Mouse (Mus musculus): ENCODE measurements around the gene Cd22. TPM values are rescaled to one million over a fixed set of nuclear protein-coding genes. Genes with fewer than 3 reads are reported as not detected.
"Not testable (repeated sequence)": the region's sequence is repeated elsewhere in the genome, so short reads cannot be mapped to it uniquely, and the experiment has no call there.

Cd22 gene
- total RNA-seq, 1 experiment from 2014 or later: 45.5 TPM

DNA sequence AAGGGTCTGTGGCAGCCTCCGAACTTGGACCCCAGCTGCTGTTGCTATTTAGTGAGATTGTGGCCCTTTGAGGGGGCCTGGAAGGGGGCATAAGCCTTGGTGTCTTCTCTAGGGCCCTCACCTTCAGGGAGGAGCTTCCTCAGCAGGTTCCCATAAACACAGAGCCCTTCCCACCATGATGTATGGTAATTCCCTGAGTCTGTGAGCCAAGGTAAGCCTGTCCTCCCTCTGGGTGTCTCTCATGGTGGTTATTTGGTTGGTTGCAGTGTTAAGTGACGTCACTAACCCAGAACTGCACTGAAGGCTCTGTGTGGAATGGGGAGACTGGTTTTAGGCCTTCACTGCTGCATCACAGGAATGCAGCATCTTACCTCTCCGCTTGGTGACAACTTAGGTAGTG lies 50.7 kb downstream of the Cd22 start:
- no peak for ATAC-seq (replicated peaks; ENCODE audit: insufficient number of reproducible peaks, low FRiP score, low TSS enrichment, poor library complexity, severe bottlenecking)

DNA sequence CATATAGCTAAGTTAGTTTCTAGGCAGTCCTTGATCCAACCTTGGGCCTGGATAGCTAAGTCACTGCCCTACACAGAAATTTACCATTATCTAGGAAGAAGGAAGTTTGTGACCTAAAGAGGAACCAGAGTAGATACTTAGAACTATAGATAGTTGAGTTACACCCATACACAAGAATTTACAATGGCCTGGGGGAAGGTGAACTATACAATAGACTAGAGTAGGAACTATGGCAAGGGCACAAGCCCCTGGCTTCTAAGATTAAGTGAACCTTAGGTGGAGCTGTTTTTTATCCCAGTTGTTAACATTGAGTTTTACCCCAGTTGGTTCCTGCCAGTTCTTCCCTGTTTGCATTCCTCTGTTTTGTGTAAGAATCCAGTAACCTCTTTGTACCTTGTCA lies 51.3 kb downstream of the Cd22 start:
- ATAC-seq (replicated peaks; ENCODE audit: insufficient number of reproducible peaks, low FRiP score, low TSS enrichment, poor library complexity, severe bottlenecking): not testable (repeated sequence)

DNA sequence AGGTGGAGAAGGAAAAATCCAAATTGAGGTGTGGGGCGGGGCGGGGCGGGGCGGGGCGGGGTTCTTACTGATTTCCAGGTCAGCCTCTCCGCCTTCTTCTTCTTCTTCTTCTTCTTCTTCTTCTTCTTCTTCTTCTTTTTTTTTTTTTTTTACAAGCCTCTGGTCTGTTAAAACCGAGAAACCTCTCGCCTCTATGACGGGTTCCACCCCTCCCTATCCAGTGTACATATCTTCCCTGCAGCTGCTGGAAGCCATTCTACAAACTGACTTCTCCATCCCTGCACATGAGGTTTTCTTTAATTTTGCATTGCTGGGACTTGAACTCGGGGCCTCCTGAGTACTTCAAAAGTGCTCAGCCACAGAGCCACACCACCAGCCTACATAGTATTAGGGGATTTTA lies 53.5 kb downstream of the Cd22 start:
- no peak for ATAC-seq (replicated peaks; ENCODE audit: insufficient number of reproducible peaks, low FRiP score, low TSS enrichment, poor library complexity, severe bottlenecking)

DNA sequence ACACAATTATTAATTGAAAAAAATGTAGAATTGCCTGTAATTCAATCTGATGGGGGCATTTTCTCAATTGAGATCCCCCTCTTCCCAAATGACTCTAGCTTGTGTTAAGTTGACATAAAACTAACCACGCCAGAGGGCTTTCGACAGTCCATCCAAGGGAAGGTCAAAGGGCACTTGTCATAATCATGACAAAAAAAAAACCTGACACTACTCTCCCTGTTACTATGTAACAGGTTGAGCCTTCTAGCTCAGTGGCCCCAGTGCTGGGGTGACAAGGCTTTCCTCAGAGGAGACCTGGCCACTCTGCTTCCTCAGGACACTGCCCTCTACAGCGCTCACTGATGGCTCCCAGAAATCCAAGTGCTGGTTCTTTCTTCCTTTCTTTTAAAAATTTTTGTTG lies 55.8 kb downstream of the Cd22 start:
- no peak for ATAC-seq (replicated peaks; ENCODE audit: insufficient number of reproducible peaks, low FRiP score, low TSS enrichment, poor library complexity, severe bottlenecking)

DNA sequence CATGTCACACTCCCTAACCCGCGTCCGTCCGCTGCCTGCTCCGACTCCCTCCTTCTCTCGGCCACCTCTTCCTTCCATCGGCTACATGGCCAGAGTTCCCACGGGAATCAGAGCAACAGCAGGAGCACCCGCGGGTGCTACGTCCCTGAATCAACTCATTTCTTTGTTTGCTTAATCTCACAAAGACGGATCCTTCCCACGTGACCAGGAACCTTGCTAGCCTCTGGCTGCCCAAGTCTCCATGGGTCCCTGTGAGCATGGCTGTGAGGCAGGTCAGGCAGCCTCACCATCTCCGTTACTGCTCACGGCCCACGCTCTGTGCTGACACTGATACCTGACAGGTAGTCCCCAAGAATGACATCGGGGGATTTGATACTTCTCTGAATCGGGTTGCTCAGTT lies 56.5 kb downstream of the Cd22 start, which contains the start of gene Ffar2:
Gene Ffar2 (minus strand): TSS at position 101 of the 400 bp plus-strand sequence.
- ATAC-seq (replicated peaks; ENCODE audit: insufficient number of reproducible peaks, low FRiP score, low TSS enrichment, poor library complexity, severe bottlenecking): no peak

DNA sequence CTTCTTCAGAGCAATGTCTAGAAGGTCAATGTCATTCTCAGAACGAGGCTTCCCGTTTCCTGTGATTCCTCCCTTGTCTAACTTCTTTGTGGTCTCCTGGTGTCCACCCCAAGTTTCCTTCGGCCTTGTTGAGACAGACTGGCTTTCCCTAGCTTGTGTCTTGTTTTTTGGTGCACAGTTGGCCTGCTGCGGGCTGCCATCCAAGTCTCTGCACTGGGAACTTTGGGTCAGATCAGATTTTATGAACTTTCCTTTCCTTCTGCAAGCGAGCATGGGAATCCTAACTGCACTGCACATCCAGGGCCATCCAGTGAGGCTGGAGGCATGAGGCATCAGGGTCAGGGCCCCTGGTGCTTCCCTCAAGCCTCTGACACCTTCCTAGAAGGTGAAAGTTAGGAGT lies 58.6 kb downstream of the Cd22 start:
- no peak for ATAC-seq (replicated peaks; ENCODE audit: insufficient number of reproducible peaks, low FRiP score, low TSS enrichment, poor library complexity, severe bottlenecking)

DNA sequence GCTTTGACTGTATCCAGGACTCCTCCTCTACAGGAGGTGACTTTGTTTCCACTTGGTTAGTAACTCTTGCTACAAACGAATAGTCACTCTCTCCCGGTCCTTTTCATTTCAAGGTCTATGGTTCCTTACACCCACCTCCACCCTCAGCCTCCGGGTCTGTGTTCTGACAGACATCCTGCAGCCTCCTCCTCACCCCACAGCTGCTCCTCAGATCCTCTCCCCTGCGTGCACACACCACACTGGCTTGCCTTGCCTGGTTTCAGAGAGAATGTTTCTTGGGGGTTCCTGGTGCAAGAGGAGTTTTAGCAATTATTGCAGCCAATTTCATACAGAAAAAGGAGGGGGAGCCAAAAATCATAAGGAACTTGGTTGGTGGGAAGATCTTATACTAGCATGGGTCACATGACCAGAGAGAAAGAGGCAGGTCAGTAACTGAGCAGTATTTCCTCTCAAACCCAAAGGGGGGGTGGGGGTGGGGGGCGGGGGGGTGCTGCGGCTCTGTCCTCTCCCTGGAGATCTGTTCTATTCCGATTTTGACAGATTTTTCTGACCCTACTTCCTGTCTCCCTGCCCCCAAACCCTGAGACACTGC lies 59.2 kb downstream of the Cd22 start:
- no peak for ATAC-seq (replicated peaks; ENCODE audit: insufficient number of reproducible peaks, low FRiP score, low TSS enrichment, poor library complexity, severe bottlenecking)

DNA sequence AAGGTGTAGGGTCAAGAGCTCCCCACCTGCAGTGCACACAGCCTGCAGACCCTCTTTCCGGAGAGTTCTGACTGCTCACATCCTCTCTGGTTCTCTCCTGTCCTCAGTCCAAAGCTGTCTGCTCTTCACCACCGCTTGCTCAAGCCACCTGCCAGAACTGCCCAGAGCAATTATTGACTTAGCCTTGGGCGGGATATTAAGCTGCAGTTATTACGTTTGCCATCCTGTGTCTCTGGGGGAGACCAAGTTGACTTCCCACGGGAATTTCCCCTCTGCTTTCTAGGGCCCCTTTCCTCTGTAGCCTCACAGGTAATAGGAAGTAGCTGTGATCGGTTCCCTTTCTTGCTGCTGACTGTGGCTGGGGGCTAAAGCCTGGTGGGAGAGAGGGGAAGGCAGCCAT lies 60.0 kb downstream of the Cd22 start:
- no peak for ATAC-seq (replicated peaks; ENCODE audit: insufficient number of reproducible peaks, low FRiP score, low TSS enrichment, poor library complexity, severe bottlenecking)

Other genes starting within 250 kb of the Cd22 start
- gene Etv2, start 244.5 kb downstream of the Cd22 start, total RNA-seq (2017): not detected in 3 replicates
- 63.9 to 74.7 TPM (median 64.6 TPM) in 3 replicates for gene Rbm42, start 230.0 kb downstream of the Cd22 start, total RNA-seq (2017)
- gene Haus5, start 215.3 kb downstream of the Cd22 start, total RNA-seq (2017): 5.6 to 20.3 TPM (median 11.0 TPM) in 3 replicates
- not detected in 3 replicates for gene Pmis2, start 208.7 kb downstream of the Cd22 start, total RNA-seq (2017)
- gene 2200002J24Rik, start 181.4 kb downstream of the Cd22 start, total RNA-seq (2017): not detected in 3 replicates
- 0.75 TPM in 1 of 3 replicates, not detected in the others for gene Atp4a, start 168.1 kb downstream of the Cd22 start, total RNA-seq (2017)
- 14.0 to 17.1 TPM (median 17.0 TPM) in 3 replicates for gene Tmem147, start 150.8 kb downstream of the Cd22 start, total RNA-seq (2017)
- gene Gapdhs, start 136.7 kb downstream of the Cd22 start, total RNA-seq (2017): 0.85 to 1.9 TPM in 2 of 3 replicates, not detected in the other
- gene Sbsn, start 128.9 kb downstream of the Cd22 start, total RNA-seq (2017): 2.3 TPM in 1 of 3 replicates, not detected in the others
- not detected in 3 replicates for gene Dmkn, start 116.6 kb downstream of the Cd22 start, total RNA-seq (2017)
- not detected in 3 replicates for gene Krtdap, start 92.4 kb downstream of the Cd22 start, total RNA-seq (2017)
- 0.19 to 3.1 TPM (median 1.2 TPM) in 3 replicates for gene Ffar2, start 56.6 kb downstream of the Cd22 start, total RNA-seq (2017)
- gene Ffar3, start 24.2 kb downstream of the Cd22 start, total RNA-seq (2017): not detected in 3 replicates
- 0.10 to 1.5 TPM (median 0.32 TPM) in 3 replicates for gene Ffar1, start 18.8 kb downstream of the Cd22 start, total RNA-seq (2017)
- 2.5 to 6.9 TPM (median 3.5 TPM) in 3 replicates for gene Mag, start 34.5 kb upstream of the Cd22 start, total RNA-seq (2017)
- not detected in 3 replicates for gene Hamp2, start 44.3 kb upstream of the Cd22 start, total RNA-seq (2017)
- not detected in 3 replicates for gene Hamp, start 63.7 kb upstream of the Cd22 start, total RNA-seq (2017)
- 126 to 170 TPM (median 139 TPM) in 3 replicates for gene Usf2, start 76.5 kb upstream of the Cd22 start, total RNA-seq (2017)
- 2.2 to 5.1 TPM (median 2.9 TPM) in 3 replicates for gene Lsr, start 93.1 kb upstream of the Cd22 start, total RNA-seq (2017)
- gene Fam187b, start 93.4 kb upstream of the Cd22 start, total RNA-seq (2017): 1.3 TPM in 1 of 3 replicates, not detected in the others
- 930 to 1,250 TPM (median 1,146 TPM) in 3 replicates for gene Fxyd5, start 162.1 kb upstream of the Cd22 start, total RNA-seq (2017)
- gene Fxyd7, start 171.1 kb upstream of the Cd22 start, total RNA-seq (2017): not detected in 3 replicates
- gene Fxyd1, start 176.9 kb upstream of the Cd22 start, total RNA-seq (2017): not detected in 3 replicates
- gene Lgi4, start 179.0 kb upstream of the Cd22 start, total RNA-seq (2017): 0.21 to 0.49 TPM (median 0.38 TPM) in 3 replicates
- 0.29 TPM in 1 of 3 replicates, not detected in the others for gene Fxyd3, start 196.4 kb upstream of the Cd22 start, total RNA-seq (2017)
- 0.49 to 1.9 TPM (median 0.57 TPM) in 3 replicates for gene Hpn, start 234.9 kb upstream of the Cd22 start, total RNA-seq (2017)
- gene Scn1b, start 246.7 kb upstream of the Cd22 start, total RNA-seq (2017): 3.0 to 4.3 TPM (median 4.1 TPM) in 3 replicates

Measured in monocyte, adult 5-6 weeks (primary cell).